Mouse (Mus musculus) midbrain, embryonic 14.5 days (tissue): ENCODE measurements around the gene Uqcrc2. TPM values are rescaled to one million over a fixed set of nuclear protein-coding genes. Genes with fewer than 3 reads are reported as not detected.

ENCODE experiments used
- ATAC-seq: fragments of 200-750 bp; cut with Nextera tagmentation; 2 replicates; pipeline ENCODE4 v1.8.0; 2017; ENCODE audit warnings: moderate number of reproducible peaks, moderate library complexity; ENCODE audit not compliant: low FRiP score, low TSS enrichment
- DNase-seq: peaks from one replicate; pipeline ENCODE4 v3.0.0-alpha.2; 2015
- H3K27ac ChIP-seq: fragments of 300-500 bp; sonication (generic); replicated peaks from 2 replicates; pipeline ENCODE4 v1.5.1; 2014; ENCODE audit warnings: mild to moderate bottlenecking, low read depth, low read length, moderate library complexity
- H3K27me3 ChIP-seq: fragments of 300-500 bp; sonication (generic); 2 replicates; pipeline ENCODE4 v1.6.1; 2014; ENCODE audit warnings: low read length, control low read depth, mixed read lengths; ENCODE audit not compliant: control insufficient read depth, insufficient read depth
- H3K36me3 ChIP-seq: fragments of 300-500 bp; sonication (generic); 2 replicates; pipeline ENCODE4 v1.6.1; 2014; ENCODE audit warnings: low read length, control low read depth; ENCODE audit not compliant: control insufficient read depth, insufficient read depth
- H3K4me1 ChIP-seq: fragments of 300-500 bp; sonication (generic); 2 replicates; pipeline ENCODE4 v1.6.1; 2014; ENCODE audit warnings: mild to moderate bottlenecking, antibody characterized with exemption, low read length, control low read depth; ENCODE audit not compliant: control insufficient read depth, insufficient read depth
- H3K4me2 ChIP-seq: fragments of 300-500 bp; sonication (generic); 2 replicates; pipeline ENCODE4 v1.6.1; 2014; ENCODE audit warnings: mild to moderate bottlenecking, low read length, moderate library complexity
- H3K4me3 ChIP-seq: fragments of 300-500 bp; sonication (generic); replicated peaks from 2 replicates; pipeline ENCODE4 v1.5.1; 2014; ENCODE audit warnings: low read depth, low read length
- H3K9ac ChIP-seq: fragments of 300-500 bp; sonication (generic); replicated peaks from 2 replicates; pipeline ENCODE4 v1.6.1; 2014; ENCODE audit warnings: mild to moderate bottlenecking, low read length, moderate library complexity
- H3K9me3 ChIP-seq: fragments of 300-500 bp; sonication (generic); 2 replicates; pipeline ENCODE4 v1.6.1; 2016; ENCODE audit warnings: low read length, control low read depth, mixed read lengths; ENCODE audit not compliant: control insufficient read depth
- WGBS: fragments of 180-500 bp; shearing (Covaris S2); extraction: QIAGEN DNeasy Blood & Tissue Kit; methylation state at CpG from one replicate; pipeline ENCODE4 v1.1.7; 2014; 5-methylcytosine and 5-hydroxymethylcytosine counted together
- polyA plus RNA-seq: library from polyadenylated mRNA; unstranded; fragments of >200 nt; fragmentation: Nextera tagmentation; extraction: Ambion mirVana; gene quantifications from 2 replicates; pipeline ENCODE4 v1.2.1, GENCODE M21; 2014

Gene Uqcrc2
- polyA plus RNA-seq, 1 experiment from 2014 or later: 243 TPM

- no peak overlapping the region for H3K27ac ChIP-seq
- H3K9me3 ChIP-seq: no peaks in the 10 kb centered on the region
- H3K9ac ChIP-seq: no peak overlapping the region
- H3K36me3 ChIP-seq: 0 out of 2 replicates have a peak, but pooled peaks cover 3% of the 10 kb centered on the region
- 67% methylated on average over 1 of the region's 1 CpGs for WGBS
- no peaks in the 10 kb centered on the region for H3K27me3 ChIP-seq
- no peak overlapping the region for H3K4me3 ChIP-seq
- DNase-seq: no peak
- no peaks in the 10 kb centered on the region for H3K4me1 ChIP-seq
- ATAC-seq: no peak
- H3K4me2 ChIP-seq: no peak overlapping the region
Observed at GRCm38 (mm10) chr7:120695641-120696040, 60.7 kb downstream of the Uqcrc2 start.

GRCm38 (mm10) chr7:120696331-120696730 lies 61.4 kb downstream of the Uqcrc2 start:
- Histone ChIP-seq H3K9ac (no peak overlapping the region), H3K4me2 (no peak overlapping the region), H3K4me3 (no peak overlapping the region), H3K27me3 (no peaks in the 10 kb centered on the region), H3K9me3 (no peaks in the 10 kb centered on the region), H3K27ac (no peak overlapping the region), H3K36me3 (0 out of 2 replicates have a peak, but pooled peaks cover 1% of the 10 kb centered on the region), H3K4me1 (no peaks in the 10 kb centered on the region)
- DNase-seq: no peak
- ATAC-seq: no peak
- WGBS: 82% methylated on average over 2 of the region's 2 CpGs

DNA sequence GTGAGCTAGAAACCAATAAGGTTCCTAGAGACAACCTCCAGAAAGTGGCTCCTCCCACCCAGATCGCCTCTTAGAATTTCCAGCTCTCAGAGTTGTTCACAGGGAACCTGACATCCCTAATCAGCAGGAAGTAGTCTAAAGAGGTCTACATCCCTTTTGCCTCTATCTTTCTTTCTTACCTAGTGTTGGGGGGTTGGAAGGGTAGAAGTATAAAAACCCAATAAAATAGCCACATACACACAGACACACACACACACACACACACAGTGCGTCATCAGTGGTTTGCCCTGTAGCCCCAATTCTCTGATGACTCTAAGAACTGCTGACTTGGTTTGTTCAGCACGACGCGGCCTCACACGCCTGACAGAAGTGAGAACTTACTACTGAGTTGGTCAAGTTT lies 64.6 kb downstream of the Uqcrc2 start:
- Histone ChIP-seq H3K36me3 (no peaks in the 10 kb centered on the region), H3K27me3 (no peaks in the 10 kb centered on the region), H3K9me3 (no peaks in the 10 kb centered on the region), H3K27ac (no peak overlapping the region), H3K9ac (no peak overlapping the region), H3K4me3 (no peak overlapping the region), H3K4me2 (no peak overlapping the region), H3K4me1 (no peaks in the 10 kb centered on the region)
- 89% methylated on average over 6 of the region's 6 CpGs for WGBS
- ATAC-seq: no peak
- DNase-seq: no peak

- Histone ChIP-seq H3K4me3 (no peak overlapping the region), H3K27me3 (no peaks in the 10 kb centered on the region), H3K9ac (no peak overlapping the region), H3K36me3 (no peaks in the 10 kb centered on the region), H3K27ac (no peak overlapping the region), H3K9me3 (no peaks in the 10 kb centered on the region), H3K4me1 (no peaks in the 10 kb centered on the region), H3K4me2 (no peak overlapping the region)
- no peak for DNase-seq
- WGBS: 92% methylated on average over 3 of the region's 3 CpGs
- no peak for ATAC-seq
Observed at GRCm38 (mm10) chr7:120703888-120704287, 68.9 kb downstream of the Uqcrc2 start.

Other genes starting within 250 kb of the Uqcrc2 start
- not detected in 2 replicates for gene Abca16, start 225.5 kb upstream of the Uqcrc2 start, polyA plus RNA-seq
- 0.36 and 0.45 TPM in 2 replicates for gene Pdzd9, start 35.2 kb downstream of the Uqcrc2 start, polyA plus RNA-seq
- 15.7 and 18.8 TPM in 2 replicates for gene Mosmo, start 42.4 kb downstream of the Uqcrc2 start, polyA plus RNA-seq
- 1.3 TPM in 2 replicates for gene Vwa3a, start 104.1 kb downstream of the Uqcrc2 start, polyA plus RNA-seq
- 0.17 TPM in 1 of 2 replicates, not detected in the other for gene Gm5737, start 177.2 kb downstream of the Uqcrc2 start, polyA plus RNA-seq
- 13.1 and 14.9 TPM in 2 replicates for gene Eef2k, start 207.7 kb downstream of the Uqcrc2 start, polyA plus RNA-seq